Mouse (Mus musculus): ENCODE data around the gene Gm33815. TPM values are rescaled to one million over a fixed set of nuclear protein-coding genes. Genes with fewer than 3 reads are reported as not detected.
"Not testable (repeated sequence)": the region's sequence is repeated elsewhere in the genome, so short reads cannot be mapped to it uniquely, and the experiment has no call there.

Gene Gm33815
- polyA plus RNA-seq (2012; rRNA removed): not detected in 2 replicates

GRCm38 (mm10) chrY:69320832-69321231 lies at the start of gene Gm33815:
Gm33815 (plus strand) TSS chrY:69321132.
- DNase-seq (ENCODE audit: low read depth): not testable (repeated sequence)
